Mouse (Mus musculus): ENCODE measurements around the gene Hspa1a. TPM values are rescaled to one million over a fixed set of nuclear protein-coding genes. Genes with fewer than 3 reads are reported as not detected.

The Hspa1a gene
- polyA plus RNA-seq, 1 experiment from 2014 or later = 1.9 TPM

Other genes with a start within 250 kb of the Hspa1a start
- not detected in 2 replicates for gene C4b, start 228.3 kb downstream of the Hspa1a start, polyA plus RNA-seq (2014; fragmentation: Nextera tagmentation; extraction: Ambion mirVana)
- not detected in 2 replicates for gene Cyp21a1, start 167.6 kb downstream of the Hspa1a start, polyA plus RNA-seq (2014; fragmentation: Nextera tagmentation; extraction: Ambion mirVana)
- 20.3 and 24.7 TPM in 2 replicates for gene Stk19, start 135.2 kb downstream of the Hspa1a start, polyA plus RNA-seq (2014; fragmentation: Nextera tagmentation; extraction: Ambion mirVana)
- gene Dxo, start 135.1 kb downstream of the Hspa1a start, polyA plus RNA-seq (2014; fragmentation: Nextera tagmentation; extraction: Ambion mirVana) = 69.4 and 71.0 TPM in 2 replicates
- 45.0 and 55.7 TPM in 2 replicates for gene Skiv2l, start 121.9 kb downstream of the Hspa1a start, polyA plus RNA-seq (2014; fragmentation: Nextera tagmentation; extraction: Ambion mirVana)
- gene Nelfe, start 121.8 kb downstream of the Hspa1a start, polyA plus RNA-seq (2014; fragmentation: Nextera tagmentation; extraction: Ambion mirVana) = 125 and 132 TPM in 2 replicates
- 2.6 and 2.9 TPM in 2 replicates for gene Cfb, start 109.6 kb downstream of the Hspa1a start, polyA plus RNA-seq (2014; fragmentation: Nextera tagmentation; extraction: Ambion mirVana)
- 1.7 and 2.1 TPM in 2 replicates for gene Zbtb12, start 92.7 kb downstream of the Hspa1a start, polyA plus RNA-seq (2014; fragmentation: Nextera tagmentation; extraction: Ambion mirVana)
- not detected in 2 replicates for gene Gm20547, start 90.1 kb downstream of the Hspa1a start, polyA plus RNA-seq (2014; fragmentation: Nextera tagmentation; extraction: Ambion mirVana)
- gene C2, start 73.9 kb downstream of the Hspa1a start, polyA plus RNA-seq (2014; fragmentation: Nextera tagmentation; extraction: Ambion mirVana) = 0.57 and 0.86 TPM in 2 replicates
- gene Ehmt2, start 73.7 kb downstream of the Hspa1a start, polyA plus RNA-seq (2014; fragmentation: Nextera tagmentation; extraction: Ambion mirVana) = 62.7 and 70.3 TPM in 2 replicates
- not detected in 2 replicates for gene Slc44a4, start 57.7 kb downstream of the Hspa1a start, polyA plus RNA-seq (2014; fragmentation: Nextera tagmentation; extraction: Ambion mirVana)
- gene Neu1, start 40.9 kb downstream of the Hspa1a start, polyA plus RNA-seq (2014; fragmentation: Nextera tagmentation; extraction: Ambion mirVana) = 16.4 and 16.8 TPM in 2 replicates
- 0.13 and 0.37 TPM in 2 replicates for gene Hspa1b, start 12.9 kb downstream of the Hspa1a start, polyA plus RNA-seq (2014; fragmentation: Nextera tagmentation; extraction: Ambion mirVana)
- gene Gm20481, start 2.2 kb downstream of the Hspa1a start, polyA plus RNA-seq (2014; fragmentation: Nextera tagmentation; extraction: Ambion mirVana) = not detected in 2 replicates
- gene Hspa1l, start 547 bp upstream of the Hspa1a start, polyA plus RNA-seq (2014; fragmentation: Nextera tagmentation; extraction: Ambion mirVana) = 1.8 and 2.0 TPM in 2 replicates
- gene Lsm2, start 9.7 kb upstream of the Hspa1a start, polyA plus RNA-seq (2014; fragmentation: Nextera tagmentation; extraction: Ambion mirVana) = 209 and 211 TPM in 2 replicates
- gene Vars, start 28.8 kb upstream of the Hspa1a start, polyA plus RNA-seq (2014; fragmentation: Nextera tagmentation; extraction: Ambion mirVana) = 109 and 114 TPM in 2 replicates
- gene Vwa7, start 44.4 kb upstream of the Hspa1a start, polyA plus RNA-seq (2014; fragmentation: Nextera tagmentation; extraction: Ambion mirVana) = 0.08 TPM in 1 of 2 replicates, not detected in the other
- 3.9 and 5.2 TPM in 2 replicates for gene Sapcd1, start 55.9 kb upstream of the Hspa1a start, polyA plus RNA-seq (2014; fragmentation: Nextera tagmentation; extraction: Ambion mirVana)
- 4.1 and 6.2 TPM in 2 replicates for gene Msh5, start 74.6 kb upstream of the Hspa1a start, polyA plus RNA-seq (2014; fragmentation: Nextera tagmentation; extraction: Ambion mirVana)
- gene Clic1, start 77.8 kb upstream of the Hspa1a start, polyA plus RNA-seq (2014; fragmentation: Nextera tagmentation; extraction: Ambion mirVana) = 82.8 and 89.7 TPM in 2 replicates
- gene Ddah2, start 86.9 kb upstream of the Hspa1a start, polyA plus RNA-seq (2014; fragmentation: Nextera tagmentation; extraction: Ambion mirVana) = 638 and 659 TPM in 2 replicates
- 0.43 TPM in 1 of 2 replicates, not detected in the other for gene Ly6g6c, start 93.2 kb upstream of the Hspa1a start, polyA plus RNA-seq (2014; fragmentation: Nextera tagmentation; extraction: Ambion mirVana)
- gene Mpig6b, start 94.0 kb upstream of the Hspa1a start, polyA plus RNA-seq (2014; fragmentation: Nextera tagmentation; extraction: Ambion mirVana) = 1.5 and 2.0 TPM in 2 replicates
- 0.39 and 0.46 TPM in 2 replicates for gene Ly6g6e, start 104.7 kb upstream of the Hspa1a start, polyA plus RNA-seq (2014; fragmentation: Nextera tagmentation; extraction: Ambion mirVana)
- 1.0 and 3.2 TPM in 2 replicates for gene Ly6g6d, start 105.9 kb upstream of the Hspa1a start, polyA plus RNA-seq (2014; fragmentation: Nextera tagmentation; extraction: Ambion mirVana)
- gene Ly6g6f, start 113.5 kb upstream of the Hspa1a start, polyA plus RNA-seq (2014; fragmentation: Nextera tagmentation; extraction: Ambion mirVana) = 1.3 and 1.4 TPM in 2 replicates
- gene Abhd16a, start 117.1 kb upstream of the Hspa1a start, polyA plus RNA-seq (2014; fragmentation: Nextera tagmentation; extraction: Ambion mirVana) = 50.5 and 59.9 TPM in 2 replicates
- not detected in 2 replicates for gene Ly6g5c, start 136.1 kb upstream of the Hspa1a start, polyA plus RNA-seq (2014; fragmentation: Nextera tagmentation; extraction: Ambion mirVana)
- gene Ly6g5b, start 143.3 kb upstream of the Hspa1a start, polyA plus RNA-seq (2014; fragmentation: Nextera tagmentation; extraction: Ambion mirVana) = 0.45 and 0.78 TPM in 2 replicates
- gene Gpank1, start 149.3 kb upstream of the Hspa1a start, polyA plus RNA-seq (2014; fragmentation: Nextera tagmentation; extraction: Ambion mirVana) = 26.1 and 28.9 TPM in 2 replicates
- gene Csnk2b, start 149.9 kb upstream of the Hspa1a start, polyA plus RNA-seq (2014; fragmentation: Nextera tagmentation; extraction: Ambion mirVana) = 303 and 319 TPM in 2 replicates
- gene D17H6S53E, start 154.2 kb upstream of the Hspa1a start, polyA plus RNA-seq (2014; fragmentation: Nextera tagmentation; extraction: Ambion mirVana) = 7.0 and 7.6 TPM in 2 replicates
- 0.81 and 0.93 TPM in 2 replicates for gene Apom, start 159.9 kb upstream of the Hspa1a start, polyA plus RNA-seq (2014; fragmentation: Nextera tagmentation; extraction: Ambion mirVana)
- 99.4 and 105 TPM in 2 replicates for gene Bag6, start 163.0 kb upstream of the Hspa1a start, polyA plus RNA-seq (2014; fragmentation: Nextera tagmentation; extraction: Ambion mirVana)
- 185 and 194 TPM in 2 replicates for gene Prrc2a, start 192.7 kb upstream of the Hspa1a start, polyA plus RNA-seq (2014; fragmentation: Nextera tagmentation; extraction: Ambion mirVana)
- gene Aif1, start 203.9 kb upstream of the Hspa1a start, polyA plus RNA-seq (2014; fragmentation: Nextera tagmentation; extraction: Ambion mirVana) = 4.1 and 6.7 TPM in 2 replicates
- gene Lst1, start 216.3 kb upstream of the Hspa1a start, polyA plus RNA-seq (2014; fragmentation: Nextera tagmentation; extraction: Ambion mirVana) = 5.8 and 9.1 TPM in 2 replicates
- 0.27 TPM in 1 of 2 replicates, not detected in the other for gene Ltb, start 222.3 kb upstream of the Hspa1a start, polyA plus RNA-seq (2014; fragmentation: Nextera tagmentation; extraction: Ambion mirVana)
- gene Tnf, start 229.9 kb upstream of the Hspa1a start, polyA plus RNA-seq (2014; fragmentation: Nextera tagmentation; extraction: Ambion mirVana) = 0.16 TPM in 1 of 2 replicates, not detected in the other
- 0.28 TPM in 1 of 2 replicates, not detected in the other for gene Lta, start 233.2 kb upstream of the Hspa1a start, polyA plus RNA-seq (2014; fragmentation: Nextera tagmentation; extraction: Ambion mirVana)
- 0.50 TPM in 1 of 2 replicates, not detected in the other for gene Gm16181, start 248.7 kb upstream of the Hspa1a start, polyA plus RNA-seq (2014; fragmentation: Nextera tagmentation; extraction: Ambion mirVana)

Measured in neural tube, embryonic 11.5 days (tissue).